Mouse (Mus musculus) small intestine, adult 2 months (tissue): ENCODE measurements at regions not wholly inside any gene's neighbourhood (a gene's known extent, or its start where the extent isn't known, plus 50 kb on each side); places are given as distances from the start of the nearest gene placed in this dataset.

Source experiments
- H3K27ac ChIP-seq: fragments of 200-500 bp; 2 replicates; pipeline ENCODE4 v1.5.1; 2012; ENCODE audit warnings: low read depth, low read length, control low read depth, inconsistent platforms; ENCODE audit not compliant: insufficient read depth
- H3K27me3 ChIP-seq: fragments of 200-500 bp; 2 replicates; pipeline ENCODE4 v1.6.1; 2012; ENCODE audit warnings: mild to moderate bottlenecking, moderate library complexity, low read length, inconsistent platforms; ENCODE audit not compliant: control insufficient read depth, insufficient read depth
- H3K36me3 ChIP-seq: fragments of 200-500 bp; 2 replicates; pipeline ENCODE4 v1.6.1; 2012; ENCODE audit warnings: mild to moderate bottlenecking, low read length, control low read depth, inconsistent platforms; ENCODE audit not compliant: control insufficient read depth, insufficient read depth
- H3K4me1 ChIP-seq: fragments of 200-500 bp; 2 replicates; pipeline ENCODE4 v1.6.1; 2012; ENCODE audit warnings: low read length, inconsistent platforms, mixed read lengths; ENCODE audit not compliant: control insufficient read depth, insufficient read depth, insufficient read length
- H3K4me3 ChIP-seq: fragments of 200-500 bp; 2 replicates; pipeline ENCODE4 v1.5.1; 2012; ENCODE audit warnings: low read depth, mild to moderate bottlenecking, control low read depth, inconsistent platforms, low read length, moderate library complexity
- CTCF ChIP-seq: fragments of 200-500 bp; IDR thresholded peaks from 2 replicates; pipeline ENCODE4 v1.5.1; 2012; ENCODE audit warnings: low read depth, mild to moderate bottlenecking, control low read depth, inconsistent platforms, low read length, moderate library complexity, mixed read lengths; ENCODE audit not compliant: insufficient replicate concordance, insufficient read length; ENCODE audit errors: extremely low read depth
- POLR2A ChIP-seq: fragments of 200-500 bp; IDR thresholded peaks from 2 replicates; pipeline ENCODE4 v1.6.1; 2012; ENCODE audit warnings: low read depth, mild to moderate bottlenecking, control low read depth, inconsistent platforms, low read length, moderate library complexity
- WGBS: fragments of 180-500 bp; shearing (Covaris S2); methylation state at CpG from one replicate; pipeline ENCODE4 v1.1.7; 2018; 5-methylcytosine and 5-hydroxymethylcytosine counted together

DNA sequence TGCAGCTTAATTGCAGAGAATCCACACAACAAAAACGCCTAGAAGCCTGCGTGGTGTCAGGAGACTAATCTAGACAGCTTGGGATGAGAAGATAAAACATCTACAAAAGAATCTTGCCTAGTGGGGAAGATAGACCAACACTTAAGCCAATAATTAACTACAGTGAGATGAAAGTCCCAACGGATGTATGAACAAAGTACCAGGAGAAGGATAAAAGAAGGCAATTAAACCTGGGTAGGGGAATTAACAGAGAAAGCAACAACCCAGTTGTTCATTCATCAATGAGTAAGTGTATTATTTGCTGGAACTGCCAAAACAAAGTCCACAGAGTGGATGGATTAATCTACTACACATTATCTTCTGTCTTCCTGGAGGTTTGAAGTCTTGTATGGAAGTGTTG lies 99.8 kb downstream of the Olfm4 start:
- Histone ChIP-seq H3K27ac (no peak overlapping the region), H3K4me3 (no peak overlapping the region), H3K27me3 (no peaks in the 10 kb centered on the region), H3K4me1 (peaks cover 3% of the 10 kb centered on the region; the same call in 1 of the 2 replicates), H3K36me3 (no peaks in the 10 kb centered on the region)
- WGBS = 29% methylated on average over 3 of the region's 3 CpGs
- no peak for TF ChIP-seq CTCF
- TF ChIP-seq POLR2A = no peak

DNA sequence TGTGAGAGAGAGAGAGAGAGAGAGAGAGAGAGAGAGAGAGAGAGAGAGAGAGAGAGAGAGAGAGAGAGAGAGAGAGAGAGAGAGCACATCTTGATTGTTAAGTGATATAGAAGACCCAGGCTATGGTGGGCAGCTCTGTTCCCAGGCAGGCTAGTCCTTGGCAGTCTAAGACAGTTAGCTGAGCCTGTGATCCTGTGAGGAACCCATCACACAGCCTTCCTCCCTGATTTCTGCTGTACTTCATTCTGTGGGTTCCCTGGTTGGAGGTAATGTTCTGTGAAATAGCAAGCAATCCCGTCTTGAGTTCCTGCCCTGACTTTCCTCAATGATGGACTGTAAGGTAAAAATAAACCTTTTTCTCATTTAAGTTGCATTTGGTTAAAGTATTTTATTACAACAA lies 113.4 kb downstream of the Olfm4 start:
- no peak for TF ChIP-seq CTCF
- TF ChIP-seq POLR2A = no peak
- 60% methylated on average over 1 of the region's 1 CpGs for WGBS
- H3K27me3 ChIP-seq = no peaks in the 10 kb centered on the region
- H3K27ac ChIP-seq = no peak overlapping the region
- no peaks in the 10 kb centered on the region for H3K4me1 ChIP-seq
- H3K36me3 ChIP-seq = no peaks in the 10 kb centered on the region
- H3K4me3 ChIP-seq = no peak overlapping the region

GRCm38 (mm10) chr14:80113115-80113687 lies 129.3 kb downstream of the Olfm4 start:
- 87% methylated on average over 6 of the region's 6 CpGs for WGBS
- TF ChIP-seq CTCF = no peak
- no peak for TF ChIP-seq POLR2A

DNA sequence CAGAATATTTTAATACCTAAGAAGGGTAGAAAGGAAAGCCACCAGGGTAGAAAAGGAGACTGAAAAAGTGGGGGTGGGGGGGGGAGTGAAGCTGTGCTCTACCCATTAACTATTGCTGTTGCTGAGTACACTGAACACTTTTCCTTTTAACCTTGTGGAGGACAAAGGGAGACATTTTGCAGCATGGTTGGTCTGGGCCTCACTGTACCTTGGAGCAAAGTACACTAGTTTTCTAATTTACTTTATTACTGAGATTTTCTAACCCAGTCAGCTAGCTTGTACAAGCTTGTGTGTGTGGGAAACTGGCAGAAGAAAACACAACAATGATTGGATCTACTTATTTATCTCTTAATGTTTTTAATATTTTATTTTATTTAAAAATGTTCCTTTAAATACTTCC lies 130.4 kb downstream of the Olfm4 start:
- Histone ChIP-seq H3K27ac (no peak overlapping the region), H3K4me1 (no peaks in the 10 kb centered on the region), H3K4me3 (no peak overlapping the region), H3K27me3 (no peaks in the 10 kb centered on the region), H3K36me3 (no peaks in the 10 kb centered on the region)
- TF ChIP-seq POLR2A = no peak
- no peak for TF ChIP-seq CTCF

More at GRCm38 (mm10) chr14:80113115-80113687, 129.3 kb downstream of the Olfm4 start:
- no peaks in the 10 kb centered on the region for H3K27me3 ChIP-seq
- H3K27ac ChIP-seq = no peak overlapping the region
- H3K4me1 ChIP-seq = no peaks in the 10 kb centered on the region
- no peaks in the 10 kb centered on the region for H3K36me3 ChIP-seq
- H3K4me3 ChIP-seq = no peak overlapping the region

GRCm38 (mm10) chr14:80125156-80125555 lies 141.3 kb downstream of the Olfm4 start:
- Histone ChIP-seq H3K4me1 (no peaks in the 10 kb centered on the region), H3K36me3 (no peaks in the 10 kb centered on the region), H3K4me3 (no peak overlapping the region), H3K27me3 (no peaks in the 10 kb centered on the region), H3K27ac (no peak overlapping the region)
- TF ChIP-seq CTCF (no peak), POLR2A (no peak)
- WGBS = 75% methylated on average over 4 of the region's 4 CpGs

DNA sequence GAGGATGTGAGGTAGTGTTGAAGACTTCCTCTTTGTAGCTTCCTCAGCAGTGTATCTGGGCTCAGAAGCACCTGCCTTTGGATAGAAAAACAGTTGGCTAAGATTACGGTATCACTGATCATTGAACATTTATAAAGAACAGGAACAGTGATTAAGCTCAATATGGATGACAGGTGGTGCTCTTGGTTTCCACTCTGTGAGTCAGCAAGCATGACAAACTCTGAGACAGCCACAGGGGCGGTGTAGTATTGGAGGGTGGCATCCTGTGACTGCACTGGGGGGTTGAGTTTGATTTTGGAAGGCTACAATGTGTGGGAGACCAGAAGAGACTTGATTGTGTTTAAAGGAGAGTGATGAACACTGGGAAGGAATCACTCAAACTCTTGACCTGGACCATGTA lies 144.3 kb downstream of the Olfm4 start:
- H3K36me3 ChIP-seq = no peaks in the 10 kb centered on the region
- no peak for TF ChIP-seq CTCF
- TF ChIP-seq POLR2A = no peak
- H3K27me3 ChIP-seq = no peaks in the 10 kb centered on the region
- no peaks in the 10 kb centered on the region for H3K4me1 ChIP-seq
- H3K4me3 ChIP-seq = no peak overlapping the region
- 86% methylated on average over 2 of the region's 2 CpGs for WGBS
- no peak overlapping the region for H3K27ac ChIP-seq

DNA sequence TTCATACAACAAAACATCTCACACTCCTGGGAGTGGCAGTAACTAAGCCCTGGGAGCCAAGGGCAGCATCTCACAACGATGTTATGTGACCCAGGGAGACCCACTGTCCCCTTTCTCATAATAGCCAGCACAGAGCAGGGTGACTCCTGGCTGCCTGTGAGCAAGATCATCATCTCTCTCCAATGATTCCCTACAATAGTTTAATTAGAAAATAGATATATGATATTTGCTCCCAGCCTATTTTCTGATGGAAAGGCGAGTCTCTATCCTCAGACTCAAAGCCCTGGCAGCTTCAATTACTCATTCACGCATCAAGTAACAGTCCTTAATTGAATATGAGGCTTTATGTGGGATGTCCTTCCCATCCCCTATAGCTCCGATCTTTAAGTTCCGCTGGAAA lies 153.7 kb downstream of the Olfm4 start:
- H3K4me1 ChIP-seq = no peaks in the 10 kb centered on the region
- no peak overlapping the region for H3K4me3 ChIP-seq
- no peaks in the 10 kb centered on the region for H3K36me3 ChIP-seq
- no peak for TF ChIP-seq CTCF
- TF ChIP-seq POLR2A = no peak
- no peaks in the 10 kb centered on the region for H3K27me3 ChIP-seq
- H3K27ac ChIP-seq = no peak overlapping the region
- 83% methylated on average over 5 of the region's 5 CpGs for WGBS
